Mouse (Mus musculus) left cerebral cortex, postnatal 10 days (tissue): ENCODE data around the gene Cntn6. TPM values are rescaled to one million over a fixed set of nuclear protein-coding genes. Genes with fewer than 3 reads are reported as not detected.

Experiments
- DNase-seq, 2 experiments: peaks; one replicate each; pipeline ENCODE4 v3.0.0; 2021 to 2022; ENCODE audit warnings: low spot score in 2 of 2, mixed read lengths in 1 of 2; ENCODE audit errors: extremely low spot score in 1 of 2
- intact Hi-C: fragments of 180-260 bp; cut with DNase I; formaldehyde crosslinking; loops from one replicate; pipeline ENCODE4 v1.15.1; 2025
- total RNA-seq, 2 experiments: library from RNA; stranded (reverse); gene quantifications; 2 replicates each; pipeline ENCODE4 v1.2.3; 2021

Gene Cntn6
- total RNA-seq, 2 experiments from 2014 or later = 52.7 to 56.9 TPM

- no peak for DNase-seq
- intact Hi-C loops = no loop called here
These were observed 236.0 kb downstream of the Cntn6 start for GRCm38 (mm10) chr6:104728571-104728970.

GRCm38 (mm10) chr6:104734256-104734655 is 241.7 kb downstream of the Cntn6 start:
- no peak for DNase-seq
- intact Hi-C loops = no loop called here

- intact Hi-C loops = no loop called here
- DNase-seq = no peak
These were observed 246.4 kb downstream of the Cntn6 start for GRCm38 (mm10) chr6:104738999-104739398.

- DNase-seq = no peak
- intact Hi-C loops = no loop called here
These were observed 265.5 kb downstream of the Cntn6 start for GRCm38 (mm10) chr6:104758125-104758524.

GRCm38 (mm10) chr6:104761226-104761625 is 268.6 kb downstream of the Cntn6 start:
- intact Hi-C loops = no loop called here
- DNase-seq = peak in 1 of 2 experiments; percentile 22

GRCm38 (mm10) chr6:104783891-104784290 is 291.3 kb downstream of the Cntn6 start:
- DNase-seq = no peak
- intact Hi-C loops = no loop called here

GRCm38 (mm10) chr6:104787502-104787901 is 294.9 kb downstream of the Cntn6 start:
- DNase-seq = no peak
- intact Hi-C loops = no loop called here

- intact Hi-C loops = no loop called here
- DNase-seq = peak in 1 of 2 experiments; percentile 28
These were observed 315.9 kb downstream of the Cntn6 start for GRCm38 (mm10) chr6:104808526-104808925.

GRCm38 (mm10) chr6:104815610-104816009 is 323.0 kb downstream of the Cntn6 start:
- intact Hi-C loops = no loop called here
- no peak for DNase-seq

- DNase-seq = no peak
- intact Hi-C loops = no loop called here
These were observed 387.1 kb downstream of the Cntn6 start for GRCm38 (mm10) chr6:104879711-104880110.

- DNase-seq = no peak
- intact Hi-C loops = no loop called here
These were observed 391.4 kb downstream of the Cntn6 start for GRCm38 (mm10) chr6:104884021-104884420.

GRCm38 (mm10) chr6:104885829-104886228 is 393.2 kb downstream of the Cntn6 start:
- intact Hi-C loops = no loop called here

GRCm38 (mm10) chr6:104891071-104891470 is 398.5 kb downstream of the Cntn6 start:
- no peak for DNase-seq
- intact Hi-C loops = no loop called here

More at GRCm38 (mm10) chr6:104885829-104886228, 393.2 kb downstream of the Cntn6 start:
- no peak for DNase-seq
